Comparison of ENCODE assay signal across 8 mouse cellular contexts in genomic region chr4:128891157-128891556, GRCm38 (mm10). TPM values are rescaled to one million over a fixed set of nuclear protein-coding genes. Genes with fewer than 3 reads are reported as not detected.
DNase-seq lines count a peak whose midpoint lies in the region; ATAC-seq and TF ChIP-seq lines count a peak whose summit lies in the region.

No protein-coding gene starts in this region.

- peaks cover 11% of the 10 kb centered on the region for H3K4me1 ChIP-seq in forebrain, postnatal 0 days (ENCODE audit: insufficient read depth)
- H3K4me1 ChIP-seq in forebrain, embryonic 11.5 days (replicated peaks; ENCODE audit: control insufficient read depth, insufficient read depth, low read length) = no peaks in the 10 kb centered on the region
- peaks cover 51% of the 10 kb centered on the region for H3K4me1 ChIP-seq in neural tube, embryonic 15.5 days

- no peaks in the 10 kb centered on the region for H3K27me3 ChIP-seq in forebrain, postnatal 0 days (ENCODE audit: insufficient read depth, low read length)
- no peaks in the 10 kb centered on the region for H3K27me3 ChIP-seq in forebrain, embryonic 11.5 days (ENCODE audit: control insufficient read depth, insufficient read depth, low read length)
- no peaks in the 10 kb centered on the region for H3K27me3 ChIP-seq in neural tube, embryonic 15.5 days (replicated peaks)

- DNase-seq in forebrain, postnatal 0 days = peak; percentile 69
- DNase-seq in forebrain, embryonic 11.5 days (ENCODE audit: low spot score) = no peak
- DNase-seq in cerebellum, adult 11-12 months = peak; percentile 98
- DNase-seq in heart, postnatal 10 days = peak; percentile 42 to 59
- peak; percentile 32 for DNase-seq in layer of hippocampus, adult 9-10 months (ENCODE audit: low spot score)
- DNase-seq in ovary, adult 18-20 months (ENCODE audit: low spot score) = no peak
- no peak for DNase-seq in thymus, postnatal 14 days

- no peak for TF ChIP-seq CTCF in forebrain, postnatal 0 days (IDR thresholded peaks at IDR 0.05; ENCODE audit: low read depth)

- intact Hi-C loops in heart, postnatal 10 days (cut with DNase I) = no loop called here

- no peak overlapping the region for H3K4me3 ChIP-seq in forebrain, postnatal 0 days (ENCODE audit: low read depth, low read length)
- H3K4me3 ChIP-seq in forebrain, embryonic 11.5 days (ENCODE audit: low read depth, low read length) = no peak overlapping the region
- H3K4me3 ChIP-seq in neural tube, embryonic 15.5 days (replicated peaks) = no peak overlapping the region

- H3K27ac ChIP-seq in forebrain, postnatal 0 days (ENCODE audit: low read depth, low read length) = no peak overlapping the region
- no peak overlapping the region for H3K27ac ChIP-seq in forebrain, embryonic 11.5 days (ENCODE audit: low read depth, low read length)
- peak overlapping the region; percentile 48; the same call in 1 of the 2 replicates for H3K27ac ChIP-seq in neural tube, embryonic 15.5 days (replicated peaks)

- ATAC-seq in forebrain, postnatal 0 days = peak; percentile 72
- ATAC-seq in forebrain, embryonic 11.5 days (replicated peaks; ENCODE audit: low FRiP score) = no peak
- 0 out of 2 replicates have a peak, but pooled peaks have one; percentile 9 for ATAC-seq in neural tube, embryonic 15.5 days (ENCODE audit: low FRiP score)

- no peaks in the 10 kb centered on the region for H3K9me3 ChIP-seq in forebrain, postnatal 0 days (ENCODE audit: low read length)
- no peaks in the 10 kb centered on the region for H3K9me3 ChIP-seq in forebrain, embryonic 11.5 days (ENCODE audit: control insufficient read depth, low read length)
- no peaks in the 10 kb centered on the region for H3K9me3 ChIP-seq in neural tube, embryonic 15.5 days (replicated peaks)

- no peak overlapping the region for H3K4me2 ChIP-seq in forebrain, postnatal 0 days (ENCODE audit: low read depth)
- no peak overlapping the region for H3K4me2 ChIP-seq in forebrain, embryonic 11.5 days (ENCODE audit: low read depth, low read length, severe bottlenecking)
- no peak overlapping the region for H3K4me2 ChIP-seq in neural tube, embryonic 15.5 days

- peaks cover 6% of the 10 kb centered on the region; the same call in 1 of the 2 replicates for H3K36me3 ChIP-seq in forebrain, postnatal 0 days (ENCODE audit: insufficient read depth)
- H3K36me3 ChIP-seq in forebrain, embryonic 11.5 days (ENCODE audit: control insufficient read depth, insufficient read depth, low read length) = no peaks in the 10 kb centered on the region
- H3K36me3 ChIP-seq in neural tube, embryonic 15.5 days = no peaks in the 10 kb centered on the region

- no peak overlapping the region for H3K9ac ChIP-seq in forebrain, postnatal 0 days
- H3K9ac ChIP-seq in forebrain, embryonic 11.5 days (ENCODE audit: low read length) = no peak overlapping the region
- H3K9ac ChIP-seq in neural tube, embryonic 15.5 days (replicated peaks) = no peak overlapping the region

- 11% methylated on average over 1 of the region's 1 CpGs for WGBS in forebrain, postnatal 0 days
- WGBS in forebrain, embryonic 11.5 days = 50% methylated on average over 1 of the region's 1 CpGs
- 8% methylated on average over 1 of the region's 1 CpGs for WGBS in neural tube, embryonic 15.5 days

RNA-seq across cellular contexts. Expression of gene Trim62, which starts 7.8 kb away (rescaled TPM):
- 10.9 and 15.7 TPM in 2 replicates for total RNA-seq in forebrain, postnatal 0 days (2014; rRNA removed)
- 15.5 and 20.4 TPM in 2 replicates for polyA plus RNA-seq in forebrain, postnatal 0 days (2015; fragmentation: Nextera tagmentation; extraction: Ambion mirVana)
- polyA plus RNA-seq in forebrain, embryonic 11.5 days (2014; fragmentation: Nextera tagmentation; extraction: Ambion mirVana) = 9.4 and 11.0 TPM in 2 replicates
- total RNA-seq in heart, postnatal 10 days (2021) = 1 to 10 TPM; 2.3 to 2.5 TPM
- 20.9 and 25.5 TPM in 2 replicates for polyA plus RNA-seq in neural tube, embryonic 15.5 days (2015; fragmentation: Nextera tagmentation; extraction: Ambion mirVana)

Comparison
In these comparisons a context has a peak if more than half of its experiments do, and no peak if none do; other contexts are left out.
1. DNase-seq: peak in forebrain, postnatal 0 days (single experiment), cerebellum, adult 11-12 months (single experiment), heart, postnatal 10 days (2 of 2) and layer of hippocampus, adult 9-10 months (single experiment); none in forebrain, embryonic 11.5 days (single experiment), ovary, adult 18-20 months (single experiment) and thymus, postnatal 14 days (single experiment).